Mouse (Mus musculus): ENCODE data around the gene Mbd5.

DNA sequence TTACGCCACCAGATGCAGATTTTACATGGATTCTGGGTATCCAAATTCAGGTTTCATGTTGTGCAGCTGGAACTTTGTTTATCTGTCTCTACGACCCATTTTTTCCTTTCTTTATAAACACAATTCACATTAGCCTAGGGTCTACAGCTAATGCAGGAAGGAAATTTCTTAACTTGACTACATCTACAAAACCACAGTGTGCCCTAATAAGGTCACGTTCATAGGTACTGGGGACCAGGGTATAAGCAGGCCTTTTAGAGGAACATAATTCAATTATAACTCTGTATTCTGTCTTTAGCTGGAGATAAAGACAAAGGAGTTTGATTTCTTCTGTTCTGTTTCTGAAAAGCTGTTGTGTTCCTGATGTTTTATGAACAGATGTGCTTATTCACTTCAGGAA is 172.3 kb downstream of the Mbd5 start:
- TF ChIP-seq GATA1 (IDR thresholded peaks at IDR 0.05; ENCODE audit: borderline replicate concordance, low read length) = no peak
- no peak for TF ChIP-seq CTCF (IDR thresholded peaks at IDR 0.05; ENCODE audit: low read depth, low read length)
- TF ChIP-seq TAL1 (conservative IDR thresholded peaks at IDR 0.05; ENCODE audit: low read depth, low read length) = no peak

Data from G1E (cell line).